Mouse (Mus musculus): Measurements from ENCODE around the gene Olfr1359. TPM values are rescaled to one million over a fixed set of nuclear protein-coding genes. Genes with fewer than 3 reads are reported as not detected.

Olfr1359 gene
- total RNA-seq, 2 experiments from 2014 or later, result not detected

Small RNA genes lying within 50 kb of the gene (microRNA-seq; reads per million reads assigned to microRNA genes)
- gene Gm44357 (not detected), gene Gm44367 (not detected), gene Gm44454 (not detected)

Other genes starting within 250 kb of the Olfr1359 start
- 10 to 100 TPM; 28.9 to 37.3 TPM for gene Zscan26, start 244.4 kb upstream of the Olfr1359 start, total RNA-seq (2021)
- gene Nkapl, start 229.6 kb upstream of the Olfr1359 start, total RNA-seq (2021), result 1 to 10 TPM; 1.1 to 1.4 TPM
- gene Zkscan4, start 219.2 kb upstream of the Olfr1359 start, total RNA-seq (2021), result 1 to 10 TPM; 2.4 to 3.4 TPM
- gene Gm10065, start 218.7 kb upstream of the Olfr1359 start, total RNA-seq (2021), result not detected
- 10 to 100 TPM; 17.2 to 18.4 TPM for gene AK157302, start 202.9 kb upstream of the Olfr1359 start, total RNA-seq (2021)
- gene Gm11273, start 196.7 kb upstream of the Olfr1359 start, total RNA-seq (2021), result 100 to 1,000 TPM; 180 to 200 TPM
- gene Zkscan8, start 167.0 kb upstream of the Olfr1359 start, total RNA-seq (2021), result 10 to 100 TPM; 16.8 to 24.6 TPM
- not detected for gene Olfr1366, start 155.3 kb upstream of the Olfr1359 start, total RNA-seq (2021)
- gene Olfr1535, start 138.2 kb upstream of the Olfr1359 start, total RNA-seq (2021), result not detected
- gene Olfr1364, start 116.4 kb upstream of the Olfr1359 start, total RNA-seq (2021), result not detected
- gene Olfr1362, start 84.1 kb upstream of the Olfr1359 start, total RNA-seq (2021), result not detected
- not detected for gene Olfr11, start 55.6 kb upstream of the Olfr1359 start, total RNA-seq (2021)
- not detected for gene Olfr1361, start 34.7 kb upstream of the Olfr1359 start, total RNA-seq (2021)
- not detected for gene Olfr1360, start 20.7 kb upstream of the Olfr1359 start, total RNA-seq (2021)
- 100 to 1,000 TPM; 284 to 352 TPM for gene Hist1h2bl, start 18.0 kb downstream of the Olfr1359 start, total RNA-seq (2021)
- gene Hist1h2ai, start 18.3 kb downstream of the Olfr1359 start, total RNA-seq (2021), result 100 to 1,000 TPM; 304 to 363 TPM
- 100 to 1,000 TPM; 397 to 474 TPM for gene Hist1h3h, start 19.5 kb downstream of the Olfr1359 start, total RNA-seq (2021)
- gene Hist1h2bm, start 23.9 kb downstream of the Olfr1359 start, total RNA-seq (2021), result 100 to 1,000 TPM in 1 of 2 experiments, 10 to 100 TPM in 1; 83.1 to 103 TPM
- gene Hist1h4j, start 37.0 kb downstream of the Olfr1359 start, total RNA-seq (2021), result 10 to 100 TPM; 63.1 to 70.2 TPM
- gene Hist1h4k, start 52.4 kb downstream of the Olfr1359 start, total RNA-seq (2021), result 100 to 1,000 TPM; 688 to 818 TPM
- 100 to 1,000 TPM; 111 to 143 TPM for gene Hist1h2ak, start 55.7 kb downstream of the Olfr1359 start, total RNA-seq (2021)
- 100 to 1,000 TPM; 174 to 201 TPM for gene Hist1h2bn, start 56.0 kb downstream of the Olfr1359 start, total RNA-seq (2021)
- gene Hist1h1b, start 82.5 kb downstream of the Olfr1359 start, total RNA-seq (2021), result 100 to 1,000 TPM; 179 to 219 TPM
- gene Hist1h3i, start 85.3 kb downstream of the Olfr1359 start, total RNA-seq (2021), result 100 to 1,000 TPM; 296 to 332 TPM
- gene Hist1h2an, start 89.1 kb downstream of the Olfr1359 start, total RNA-seq (2021), result 10 to 100 TPM; 69.2 to 73.2 TPM
- gene Hist1h2bp, start 89.3 kb downstream of the Olfr1359 start, total RNA-seq (2021), result 100 to 1,000 TPM; 111 to 134 TPM
- gene Hist1h2bq, start 112.1 kb downstream of the Olfr1359 start, total RNA-seq (2021), result 100 to 1,000 TPM; 207 to 275 TPM
- gene Hist1h2ao, start 112.4 kb downstream of the Olfr1359 start, total RNA-seq (2021), result not detected
- 100 to 1,000 TPM; 590 to 593 TPM for gene Hist1h4m, start 113.6 kb downstream of the Olfr1359 start, total RNA-seq (2021)
- gene Hist1h4n, start 134.1 kb downstream of the Olfr1359 start, total RNA-seq (2021), result 100 to 1,000 TPM in 1 of 2 experiments, 10 to 100 TPM in 1; 81.5 to 146 TPM
- gene Hist1h2ap, start 135.4 kb downstream of the Olfr1359 start, total RNA-seq (2021), result 100 to 1,000 TPM; 430 to 536 TPM
- gene Hist1h2br, start 135.6 kb downstream of the Olfr1359 start, total RNA-seq (2021), result 100 to 1,000 TPM; 207 to 269 TPM
- gene Zfp184, start 247.0 kb downstream of the Olfr1359 start, total RNA-seq (2021), result 1 to 10 TPM; 2.0 to 2.4 TPM